Mouse (Mus musculus): ENCODE measurements around the gene Osbp2.

DNA sequence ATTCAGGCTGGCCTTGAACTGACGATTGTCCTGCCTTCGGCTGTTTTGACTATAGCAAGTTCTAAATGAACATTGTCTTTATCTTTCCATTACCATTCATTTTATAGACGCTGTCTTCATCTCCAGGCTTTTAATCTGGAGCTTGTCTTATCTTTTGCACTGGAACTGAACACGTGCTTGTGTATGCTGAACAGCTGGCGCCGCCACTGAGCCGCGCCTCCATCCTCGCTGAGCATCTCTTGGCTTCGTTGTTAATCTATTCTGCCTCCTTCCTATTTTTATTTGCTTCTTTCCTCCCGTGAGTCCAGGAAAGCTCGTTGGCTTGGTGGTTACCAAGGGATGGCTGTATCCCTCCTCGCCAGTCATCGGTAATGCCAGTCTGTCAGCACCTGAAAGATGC lies 153.5 kb downstream of the Osbp2 start:
- TF ChIP-seq EP300 (IDR thresholded peaks at IDR 0.05; ENCODE audit: low read depth), result no peak
- TF ChIP-seq CTCF (IDR thresholded peaks at IDR 0.05; ENCODE audit: low read depth), result no peak

All from liver, postnatal 0 days (tissue).